Mouse (Mus musculus) kidney, adult 9 months (tissue): ENCODE data around the gene Gm13285.
A peak's percentile ranks its signal among the peaks of the same experiment; 100 is the strongest.
"Not testable (repeated sequence)": the region's sequence is repeated elsewhere in the genome, so short reads cannot be mapped to it uniquely, and the experiment has no call there.

ENCODE experiments used
- DNase-seq: peaks from one replicate; pipeline ENCODE4 v3.0.0; 2022

Gene Gm13285

DNA sequence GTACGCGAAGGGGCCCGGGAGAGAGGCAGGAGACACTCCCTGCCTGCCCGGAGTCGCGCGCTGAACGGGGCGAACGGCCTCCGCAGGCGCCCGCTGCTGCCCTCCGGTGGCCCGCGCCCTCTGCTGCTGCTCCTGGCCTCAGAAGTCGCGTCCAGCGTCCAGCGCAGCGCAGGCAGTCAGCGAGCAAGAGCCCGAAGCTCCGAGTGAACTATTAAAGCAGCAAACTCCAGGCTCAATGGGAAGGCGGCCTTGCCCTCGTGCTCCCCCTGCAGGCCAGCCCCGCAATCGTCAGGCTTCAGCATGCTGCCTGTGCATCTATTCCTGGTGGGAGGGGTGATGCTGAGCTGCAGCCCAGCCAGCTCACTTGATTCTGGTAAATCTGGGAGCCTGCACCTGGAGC, 2.4 kb upstream of the Gm13285 start, which contains the start of gene Gm13279:
Gene Gm13279, plus strand, starts transcription at position 301 of the 400 bp plus-strand sequence.
- not testable (repeated sequence) for DNase-seq

DNA sequence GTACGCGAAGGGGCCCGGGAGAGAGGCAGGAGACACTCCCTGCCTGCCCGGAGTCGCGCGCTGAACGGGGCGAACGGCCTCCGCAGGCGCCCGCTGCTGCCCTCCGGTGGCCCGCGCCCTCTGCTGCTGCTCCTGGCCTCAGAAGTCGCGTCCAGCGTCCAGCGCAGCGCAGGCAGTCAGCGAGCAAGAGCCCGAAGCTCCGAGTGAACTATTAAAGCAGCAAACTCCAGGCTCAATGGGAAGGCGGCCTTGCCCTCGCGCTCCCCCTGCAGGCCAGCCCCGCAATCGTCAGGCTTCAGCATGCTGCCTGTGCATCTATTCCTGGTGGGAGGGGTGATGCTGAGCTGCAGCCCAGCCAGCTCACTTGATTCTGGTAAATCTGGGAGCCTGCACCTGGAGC, 3.5 kb downstream of the Gm13285 start, which contains the start of gene Gm13287:
Gene Gm13287, plus strand, starts transcription at position 301 of the 400 bp plus-strand sequence.
- not testable (repeated sequence) for DNase-seq

DNA sequence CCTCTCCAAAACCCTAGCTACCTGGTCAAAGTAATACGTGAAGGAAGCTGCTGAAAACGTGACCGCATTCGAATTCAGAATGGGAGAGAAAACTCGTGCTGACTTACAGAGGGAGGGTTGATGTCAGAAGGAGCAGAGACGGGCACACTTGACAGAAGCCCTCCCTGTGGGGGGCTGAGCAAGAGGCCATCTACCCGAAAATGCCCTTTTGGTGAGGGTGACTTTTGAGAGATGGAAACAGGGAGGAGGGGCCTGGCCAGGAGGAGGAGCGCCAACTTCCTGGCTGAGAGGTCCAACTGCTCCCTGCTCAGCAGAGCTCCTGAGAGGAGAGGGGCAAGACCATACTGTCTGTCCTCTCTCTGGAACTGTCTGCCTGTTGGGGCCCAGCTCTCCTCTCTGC, 5.8 kb downstream of the Gm13285 start, which contains the start of gene Gm13288:
Gene Gm13288, plus strand, starts transcription at position 301 of the 400 bp plus-strand sequence.
- not testable (repeated sequence) for DNase-seq

DNA sequence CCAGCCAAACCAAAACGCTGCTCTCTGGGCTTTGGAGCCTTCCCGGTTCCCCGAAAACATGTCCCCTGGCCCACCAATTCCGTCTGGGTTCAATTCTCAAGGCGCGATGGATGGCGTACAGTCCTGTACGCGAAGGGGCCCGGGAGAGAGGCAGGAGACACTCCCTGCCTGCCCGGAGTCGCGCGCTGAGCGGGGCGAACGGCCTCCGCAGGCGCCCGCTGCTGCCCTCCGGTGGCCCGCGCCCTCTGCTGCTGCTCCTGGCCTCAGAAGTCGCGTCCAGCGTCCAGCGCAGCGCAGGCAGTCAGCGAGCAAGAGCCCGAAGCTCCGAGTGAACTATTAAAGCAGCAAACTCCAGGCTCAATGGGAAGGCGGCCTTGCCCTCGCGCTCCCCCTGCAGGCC, 6.3 kb downstream of the Gm13285 start:
- peak; percentile 40 for DNase-seq

DNA sequence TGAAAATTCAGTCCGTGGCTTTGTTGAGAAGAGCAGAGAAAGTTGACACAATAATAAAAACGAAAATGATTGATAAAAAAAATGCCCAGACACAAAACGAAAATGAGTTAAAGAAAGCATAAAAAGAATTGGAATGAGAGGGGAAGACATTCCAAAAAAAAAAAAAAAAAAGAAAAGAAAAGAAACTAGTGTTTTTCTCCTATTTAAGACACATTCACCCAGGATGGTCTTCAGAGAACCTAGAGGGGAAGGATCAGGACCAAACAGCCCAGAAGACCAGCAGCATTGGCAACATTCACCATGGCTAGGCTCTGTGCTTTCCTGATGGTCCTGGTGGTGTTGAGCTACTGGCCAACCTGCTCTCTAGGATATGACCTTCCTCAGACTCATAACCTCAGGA, 16.5 kb downstream of the Gm13285 start, which contains the start of gene Ifna7:
Gene Ifna7, plus strand, starts transcription at position 301 of the 400 bp plus-strand sequence.
- no peak for DNase-seq

DNA sequence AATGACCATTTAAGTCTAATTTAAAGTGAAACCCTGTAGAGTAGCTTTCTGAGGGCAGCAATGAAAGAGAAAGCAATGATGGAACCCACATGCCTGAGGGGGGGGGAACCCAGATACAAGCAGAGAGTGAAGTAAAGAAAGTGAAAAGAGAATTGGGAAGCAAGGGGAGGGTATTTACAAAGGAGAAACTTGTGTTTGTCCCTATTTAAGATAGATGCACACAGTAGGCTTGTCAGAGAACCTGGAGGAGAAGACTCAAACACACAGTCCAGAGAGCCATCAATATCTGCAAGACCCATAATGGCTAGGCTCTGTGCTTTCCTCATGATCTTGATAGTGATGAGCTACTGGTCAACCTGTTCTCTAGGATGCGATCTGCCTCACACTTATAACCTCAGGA, 20.2 kb downstream of the Gm13285 start, which contains the start of gene Ifna11:
Gene Ifna11, plus strand, starts transcription at position 301 of the 400 bp plus-strand sequence.
- DNase-seq, result no peak

DNA sequence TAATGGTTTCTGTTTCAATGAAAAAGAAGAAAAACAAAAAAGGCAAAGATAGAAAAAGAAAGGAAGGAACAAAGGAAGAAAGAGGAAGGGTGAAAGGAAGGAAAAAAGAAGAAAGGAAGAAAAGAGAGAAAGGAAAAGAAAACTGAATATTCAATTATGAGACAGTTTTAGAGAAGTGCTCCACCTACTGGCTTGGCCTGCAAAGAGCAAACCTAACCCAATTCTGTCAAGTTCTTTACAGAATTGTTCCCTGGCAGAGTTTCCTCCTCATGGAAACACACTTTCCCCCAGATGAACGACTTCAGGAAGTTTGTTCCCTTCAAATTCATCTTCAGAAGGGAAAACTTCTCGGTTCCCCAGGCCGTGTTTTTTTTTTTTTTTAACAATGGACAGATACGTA, 23.5 kb downstream of the Gm13285 start:
- DNase-seq, result peak; percentile 4

DNA sequence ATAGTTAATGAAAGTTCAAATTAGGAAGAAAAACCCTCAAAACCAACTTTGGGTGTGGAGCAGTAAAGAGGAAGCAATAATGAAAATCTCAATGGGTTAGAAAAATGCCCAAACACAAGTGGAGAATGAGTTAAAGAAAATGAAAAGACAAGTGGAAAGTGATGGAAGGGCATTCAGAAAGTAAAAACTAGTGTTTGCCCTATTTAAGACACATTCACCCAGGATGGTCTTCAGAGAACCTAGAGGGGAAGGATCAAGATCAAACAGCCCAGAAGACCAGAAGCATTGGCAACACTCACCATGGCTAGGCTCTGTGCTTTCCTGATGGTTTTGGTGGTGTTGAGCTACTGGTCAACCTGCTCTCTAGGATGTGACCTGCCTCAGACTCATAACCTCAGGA, 27.7 kb downstream of the Gm13285 start, which contains the start of gene Ifna6:
Gene Ifna6, plus strand, starts transcription at position 301 of the 400 bp plus-strand sequence.
- not testable (repeated sequence) for DNase-seq

DNA sequence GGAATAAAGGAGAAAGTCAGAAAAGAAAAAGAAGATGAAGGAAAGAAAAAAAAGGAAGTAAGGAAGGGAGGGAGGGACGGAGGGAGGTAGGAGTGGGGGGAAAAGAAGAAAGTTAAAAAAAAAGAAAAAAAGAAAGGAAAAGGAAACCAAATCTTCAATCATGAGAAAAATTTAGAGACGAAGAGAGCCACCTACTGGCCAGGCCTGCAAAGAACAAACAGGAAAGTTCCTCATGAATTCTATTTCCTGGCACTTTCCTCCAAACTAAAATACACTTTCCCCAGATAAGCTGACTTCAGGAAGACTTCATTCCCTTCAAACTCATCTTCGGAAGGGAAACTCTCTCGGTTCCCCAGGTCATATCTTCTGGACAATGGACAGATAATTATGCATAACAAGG, 31.1 kb downstream of the Gm13285 start:
- peak; percentile 21 for DNase-seq

DNA sequence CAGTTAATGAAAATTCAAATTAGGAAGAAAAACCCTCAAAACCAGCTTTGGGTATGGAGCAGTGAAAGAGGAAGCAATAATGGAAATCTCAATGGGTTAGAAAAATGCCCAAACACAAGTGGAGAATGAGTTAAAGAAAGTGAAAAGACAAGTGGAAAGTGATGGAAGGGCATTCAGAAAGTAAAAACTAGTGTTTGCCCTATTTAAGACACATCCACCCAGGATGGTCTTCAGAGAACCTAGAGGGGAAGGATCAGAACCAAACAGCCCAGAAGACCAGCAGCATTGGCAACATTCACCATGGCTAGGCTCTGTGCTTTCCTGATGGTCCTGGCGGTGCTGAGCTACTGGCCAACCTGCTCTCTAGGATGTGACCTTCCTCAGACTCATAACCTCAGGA, 35.8 kb downstream of the Gm13285 start, which contains the start of gene Ifna5:
Gene Ifna5, plus strand, starts transcription at position 301 of the 400 bp plus-strand sequence.
- DNase-seq, result not testable (repeated sequence)

DNA sequence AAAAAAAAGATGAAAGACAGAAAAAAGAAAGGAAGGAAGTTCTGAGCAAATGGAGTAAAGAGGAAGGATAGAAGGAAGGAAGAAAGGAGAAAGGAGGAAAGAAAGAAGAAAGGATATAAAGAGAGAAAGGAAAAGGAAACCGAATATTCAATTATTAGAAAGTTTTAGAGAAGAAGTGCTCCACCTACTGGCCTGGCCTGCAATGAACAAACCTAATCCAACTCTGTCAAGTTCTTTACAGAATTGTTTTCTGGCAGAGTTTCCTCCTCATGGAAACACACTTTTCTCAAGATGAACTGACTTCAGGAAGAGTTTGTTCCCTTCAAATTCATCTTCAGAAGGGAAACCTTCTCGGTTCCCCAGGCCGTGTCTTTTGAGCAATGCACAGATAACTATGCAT, 39.4 kb downstream of the Gm13285 start:
- peak; percentile 13 for DNase-seq

DNA sequence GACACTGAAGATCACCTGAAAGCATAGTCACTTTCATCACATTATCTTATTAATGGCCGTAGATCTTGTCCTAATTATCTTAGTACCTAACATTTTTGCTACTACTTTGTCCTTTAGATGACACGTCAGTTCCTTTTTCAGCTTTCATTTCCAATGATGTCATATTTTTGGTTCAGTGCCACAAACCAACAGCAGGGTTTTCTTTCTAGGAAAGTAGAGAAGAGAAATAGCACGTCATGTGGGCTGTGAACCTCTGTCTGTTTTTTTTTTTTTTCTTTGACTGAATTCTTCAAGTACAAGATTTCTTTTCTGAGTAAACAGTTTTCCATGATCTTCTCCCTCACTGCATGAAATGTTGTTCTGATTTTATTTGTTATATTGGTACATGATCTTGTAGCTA, 40.6 kb downstream of the Gm13285 start:
- DNase-seq, result no peak

DNA sequence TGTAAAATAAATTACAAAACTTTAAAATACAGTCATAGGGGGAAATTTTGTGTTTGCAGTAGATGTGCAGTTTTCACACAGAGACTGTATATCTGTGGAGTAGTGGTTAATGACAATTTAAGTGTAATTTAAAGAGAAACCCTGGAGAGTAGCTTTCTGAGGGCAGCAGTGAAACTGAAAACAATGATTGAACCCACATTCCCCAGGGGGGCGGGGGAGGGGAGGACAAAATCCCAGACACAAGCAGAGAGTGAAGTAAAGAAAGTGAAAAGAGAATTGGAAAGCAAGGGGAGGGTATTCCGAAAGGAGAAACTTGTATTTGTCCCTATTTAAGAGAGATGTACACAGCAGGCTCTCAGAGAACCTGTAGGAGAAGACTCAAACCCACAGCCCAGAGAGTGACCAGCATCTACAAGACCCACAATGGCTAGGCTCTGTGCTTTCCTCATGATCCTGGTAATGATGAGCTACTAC, 42.0 kb downstream of the Gm13285 start, which contains the start of gene Ifna4:
Gene Ifna4, plus strand, starts transcription at position 424 of the 474 bp plus-strand sequence.
- no peak for DNase-seq

DNA sequence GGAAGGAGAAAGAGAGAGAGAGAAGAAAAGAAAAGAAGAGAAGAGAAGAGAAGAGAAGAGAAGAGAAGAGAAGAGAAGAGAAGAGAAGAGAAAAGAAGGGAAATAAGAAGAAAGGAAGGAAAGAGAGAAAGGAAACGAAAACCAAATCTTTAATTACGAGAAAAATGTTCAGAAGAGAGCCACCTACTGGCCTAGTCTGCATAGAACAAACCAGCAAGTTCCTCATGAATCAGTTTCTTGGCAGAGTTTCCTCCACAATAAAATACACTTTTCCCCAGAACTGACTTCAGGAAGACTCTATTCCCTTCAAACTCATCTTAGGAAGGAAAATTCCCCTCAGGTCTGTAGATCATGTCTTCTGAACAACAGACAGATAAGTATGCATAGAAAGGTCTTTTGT, 45.9 kb downstream of the Gm13285 start:
- no peak for DNase-seq

DNA sequence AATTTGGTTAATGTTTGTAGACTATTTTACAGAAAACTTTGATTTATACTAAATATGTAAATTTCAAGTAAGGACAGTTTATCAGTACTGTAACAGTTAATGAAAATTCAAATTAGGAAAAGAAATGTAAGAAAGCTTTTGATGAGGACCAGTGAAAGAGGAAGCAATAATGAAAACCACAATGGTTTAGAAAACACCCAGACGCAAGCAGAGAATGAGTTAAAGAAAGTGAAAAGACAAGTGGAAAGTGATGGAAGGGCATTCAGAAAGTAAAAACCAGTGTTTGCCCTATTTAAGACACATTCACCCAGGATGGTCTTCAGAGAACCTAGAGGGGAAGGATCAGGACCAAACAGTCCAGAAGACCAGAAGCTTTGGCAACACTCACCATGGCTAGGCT, 50.2 kb downstream of the Gm13285 start, which contains the start of gene Ifna1:
Gene Ifna1, plus strand, starts transcription at position 390 of the 400 bp plus-strand sequence.
- DNase-seq, result no peak
